Mouse (Mus musculus): Measurements from ENCODE around the gene Rhox3f.
"Not testable (repeated sequence)": the region's sequence is repeated elsewhere in the genome, so short reads cannot be mapped to it uniquely, and the experiment has no call there.

- TF ChIP-seq POLR2A, CTCF (IDR thresholded peaks at IDR 0.05; ENCODE audit: extremely low read depth, insufficient read depth, low read length): not testable (repeated sequence)
Measured at GRCm38 (mm10) chrX:37607604-37608003, 26.8 kb downstream of the Rhox3f start, which contains the start of gene Rhox4f.

Data from cortical plate, adult 2 months (tissue).